Mouse (Mus musculus) brain, embryonic 14.5 days (tissue): ENCODE measurements around the gene Gli1.
"Not testable (repeated sequence)": the region's sequence is repeated elsewhere in the genome, so short reads cannot be mapped to it uniquely, and the experiment has no call there.

Experiments
- CTCF ChIP-seq: fragments of 200-500 bp; IDR thresholded peaks from 2 replicates; pipeline ENCODE4 v1.5.1; 2012; ENCODE audit warnings: inconsistent platforms, mild to moderate bottlenecking, moderate library complexity, borderline replicate concordance; ENCODE audit not compliant: insufficient read depth, insufficient read length; ENCODE audit errors: extremely low read depth
- POLR2A ChIP-seq: fragments of 200-500 bp; IDR thresholded peaks from 2 replicates; pipeline ENCODE4 v1.6.1; 2012; ENCODE audit warnings: mild to moderate bottlenecking, inconsistent platforms, borderline replicate concordance; ENCODE audit not compliant: poor library complexity, insufficient read depth, insufficient read length, severe bottlenecking; ENCODE audit errors: extremely low read depth

GRCm38 (mm10) chr10:127309167-127309566 lies 32.6 kb downstream of the Gli1 start:
- not testable (repeated sequence) for TF ChIP-seq CTCF, POLR2A
